Mouse (Mus musculus) spleen, adult 2 months (tissue): ENCODE results near the gene Afap1.

Experiments
- CTCF ChIP-seq: fragments of 200-500 bp; IDR thresholded peaks from 2 replicates; pipeline ENCODE4 v1.5.1; 2011; ENCODE audit warnings: mild to moderate bottlenecking, inconsistent platforms; ENCODE audit not compliant: insufficient read depth, insufficient read length, insufficient replicate concordance; ENCODE audit errors: extremely low read depth
- POLR2A ChIP-seq: fragments of 200-500 bp; IDR thresholded peaks from 2 replicates; pipeline ENCODE4 v1.6.1; 2011; ENCODE audit warnings: low read depth, low read length, inconsistent platforms

- TF ChIP-seq CTCF: no peak
- no peak for TF ChIP-seq POLR2A
Measured at GRCm38 (mm10) chr5:36009405-36009804, 116.3 kb downstream of the Afap1 start.
